Mouse (Mus musculus) CH12F3 (cell line): Measurements from ENCODE around the gene Piga.

Experiments used
- in situ Hi-C: fragments of 300-500 bp; cut with MboI; formaldehyde crosslinking; loops from 2 replicates; pipeline ENCODE4 v1.14.3; 2020; ENCODE audit warnings: low sequenced_read_pairs

Piga gene

GRCm38 (mm10) chrX:164431541-164431940 is 12.0 kb downstream of the Piga start:
- in situ Hi-C loops, result no loop called here

- in situ Hi-C loops, result no loop called here
These were observed 13.1 kb downstream of the Piga start for GRCm38 (mm10) chrX:164432682-164433081.

- in situ Hi-C loops, result no loop called here
These were observed 17.1 kb downstream of the Piga start, which contains the start of gene Asb11 for GRCm38 (mm10) chrX:164436709-164437108. Asb11 (plus strand) TSS chrX:164436994.

GRCm38 (mm10) chrX:164439462-164439861 is 19.9 kb downstream of the Piga start:
- in situ Hi-C loops, result no loop called here

- in situ Hi-C loops, result no loop called here
These were observed 20.6 kb downstream of the Piga start for GRCm38 (mm10) chrX:164440140-164440539.

- in situ Hi-C loops, result no loop called here
These were observed 21.1 kb downstream of the Piga start for GRCm38 (mm10) chrX:164440703-164441102.

- in situ Hi-C loops, result no loop called here
These were observed 21.7 kb downstream of the Piga start for GRCm38 (mm10) chrX:164441306-164441705.

GRCm38 (mm10) chrX:164445601-164446000 is 26.0 kb downstream of the Piga start:
- in situ Hi-C loops, result no loop called here

- in situ Hi-C loops, result no loop called here
These were observed 26.5 kb downstream of the Piga start for GRCm38 (mm10) chrX:164446106-164446551.

- in situ Hi-C loops, result no loop called here
These were observed 27.5 kb downstream of the Piga start for GRCm38 (mm10) chrX:164446835-164447681.

- in situ Hi-C loops, result no loop called here
These were observed 28.1 kb downstream of the Piga start for GRCm38 (mm10) chrX:164447682-164448071.

- in situ Hi-C loops, result no loop called here
These were observed 29.6 kb downstream of the Piga start for GRCm38 (mm10) chrX:164449201-164449600.

GRCm38 (mm10) chrX:164459205-164459878 is 39.8 kb downstream of the Piga start:
- in situ Hi-C loops, result no loop called here
